Mouse (Mus musculus) limb, embryonic 14.5 days (tissue): Measurements from ENCODE around the gene Il20. TPM values are rescaled to one million over a fixed set of nuclear protein-coding genes. Genes with fewer than 3 reads are reported as not detected.

Experiments used
- ATAC-seq: fragments of 200-750 bp; cut with Nextera tagmentation; 2 replicates; pipeline ENCODE4 v1.8.0; 2017; ENCODE audit warnings: low read depth, moderate number of reproducible peaks, moderate TSS enrichment; ENCODE audit not compliant: low FRiP score
- DNase-seq: peaks from one replicate; pipeline ENCODE4 v3.0.0-alpha.2; 2015; ENCODE audit warnings: low spot score
- H3K27ac ChIP-seq: fragments of 300-500 bp; sonication (generic); replicated peaks from 2 replicates; pipeline ENCODE4 v1.5.1; 2014; ENCODE audit warnings: low read depth, mild to moderate bottlenecking, low read length, moderate library complexity, mixed read lengths
- H3K27me3 ChIP-seq: fragments of 300-500 bp; sonication (generic); 2 replicates; pipeline ENCODE4 v1.6.1; 2014; ENCODE audit warnings: low read length, mixed read lengths; ENCODE audit not compliant: control insufficient read depth, insufficient read depth
- H3K36me3 ChIP-seq: fragments of 300-500 bp; sonication (generic); 2 replicates; pipeline ENCODE4 v1.6.1; 2014; ENCODE audit warnings: mild to moderate bottlenecking, low read length, moderate library complexity, mixed read lengths; ENCODE audit not compliant: control insufficient read depth, insufficient read depth
- H3K4me1 ChIP-seq: fragments of 300-500 bp; sonication (generic); 2 replicates; pipeline ENCODE4 v1.6.1; 2014; ENCODE audit warnings: antibody characterized with exemption, low read length, mixed read lengths; ENCODE audit not compliant: control insufficient read depth, insufficient read depth
- H3K4me2 ChIP-seq: fragments of 300-500 bp; sonication (generic); replicated peaks from 2 replicates; pipeline ENCODE4 v1.6.1; 2014; ENCODE audit warnings: low read depth, mild to moderate bottlenecking, low read length, moderate library complexity; ENCODE audit not compliant: severe bottlenecking
- H3K4me3 ChIP-seq: fragments of 300-500 bp; sonication (generic); replicated peaks from 2 replicates; pipeline ENCODE4 v1.5.1; 2014; ENCODE audit warnings: low read length
- H3K9ac ChIP-seq: fragments of 300-500 bp; sonication (generic); 2 replicates; pipeline ENCODE4 v1.6.1; 2014; ENCODE audit warnings: mild to moderate bottlenecking, low read depth, low read length, moderate library complexity; ENCODE audit not compliant: severe bottlenecking
- H3K9me3 ChIP-seq: fragments of 300-500 bp; sonication (generic); 2 replicates; pipeline ENCODE4 v1.6.1; 2016; ENCODE audit warnings: low read length; ENCODE audit not compliant: control insufficient read depth
- POLR2A ChIP-seq: fragments of 200-500 bp; IDR thresholded peaks from 2 replicates; pipeline ENCODE4 v1.8.0; 2012; ENCODE audit warnings: inconsistent platforms, mild to moderate bottlenecking, moderate library complexity, borderline replicate concordance; ENCODE audit not compliant: insufficient read depth, insufficient read length; ENCODE audit errors: extremely low read depth
- WGBS: fragments of 180-500 bp; shearing (Covaris S2); extraction: QIAGEN DNeasy Blood & Tissue Kit; methylation state at CpG from one replicate; pipeline ENCODE4 v1.1.7; 2014; 5-methylcytosine and 5-hydroxymethylcytosine counted together
- polyA plus RNA-seq, 2 experiments: library from polyadenylated mRNA; depleted of rRNA in 1 of 2; stranded (reverse) in 1 of 2; unstranded in 1 of 2; fragments of >200 nt; fragmentation: Nextera tagmentation in 1 of 2; extraction: Ambion mirVana in 1 of 2; gene quantifications; 2 replicates each; pipeline versions ENCODE4 v1.2.1 to v1.2.3; 2012 to 2014

Gene Il20
- polyA plus RNA-seq (2012; rRNA removed), result not detected in 2 replicates
- polyA plus RNA-seq (2014; fragmentation: Nextera tagmentation; extraction: Ambion mirVana), result not detected in 2 replicates

DNA sequence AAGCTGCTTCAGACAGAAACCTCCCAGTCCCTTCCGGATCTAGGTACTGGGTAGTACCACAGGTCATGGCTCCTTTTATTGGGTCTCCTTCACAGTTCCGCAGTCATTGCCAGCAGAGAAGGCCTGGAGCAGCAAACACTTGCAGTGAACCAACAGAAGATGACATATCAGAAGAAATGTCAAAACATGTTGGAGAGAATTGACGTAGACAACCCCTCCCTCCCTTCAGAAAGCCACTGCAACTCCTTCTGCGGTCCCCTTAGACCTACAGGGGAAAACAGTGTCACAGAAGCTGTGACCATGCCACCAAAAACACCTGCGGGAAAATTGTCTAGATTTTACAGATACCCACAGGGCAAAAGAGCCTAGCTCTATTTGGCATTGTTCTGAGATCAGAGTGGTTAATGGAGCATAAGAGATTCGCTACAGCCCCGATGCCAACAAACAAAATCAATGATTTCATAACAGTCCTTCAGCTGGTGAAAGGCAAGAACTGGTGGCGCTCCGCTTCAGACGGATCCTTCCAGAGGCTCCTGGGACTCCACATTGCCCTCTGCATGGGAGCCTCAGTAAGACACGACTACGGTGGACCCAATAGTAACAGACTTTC is at the start of gene Il20:
Il20 (minus strand) TSS at position 51 of the 610 bp plus-strand sequence.
- H3K36me3 ChIP-seq, result no peaks in the 10 kb centered on the region
- no peak within 1 kb of the TSS for H3K9ac ChIP-seq
- 86% methylated on average over 12 of the region's 12 CpGs for WGBS
- no peak within 1 kb of the TSS for H3K4me2 ChIP-seq
- TF ChIP-seq POLR2A, result no peak
- ATAC-seq (no peak), DNase-seq (no peak)
- H3K27me3 ChIP-seq, result no peaks in the 10 kb centered on the region
- no peaks in the 10 kb centered on the region for H3K9me3 ChIP-seq
- no peak within 1 kb of the TSS for H3K27ac ChIP-seq
- H3K4me1 ChIP-seq, result no peaks in the 10 kb centered on the region
- no peak within 1 kb of the TSS for H3K4me3 ChIP-seq

DNA sequence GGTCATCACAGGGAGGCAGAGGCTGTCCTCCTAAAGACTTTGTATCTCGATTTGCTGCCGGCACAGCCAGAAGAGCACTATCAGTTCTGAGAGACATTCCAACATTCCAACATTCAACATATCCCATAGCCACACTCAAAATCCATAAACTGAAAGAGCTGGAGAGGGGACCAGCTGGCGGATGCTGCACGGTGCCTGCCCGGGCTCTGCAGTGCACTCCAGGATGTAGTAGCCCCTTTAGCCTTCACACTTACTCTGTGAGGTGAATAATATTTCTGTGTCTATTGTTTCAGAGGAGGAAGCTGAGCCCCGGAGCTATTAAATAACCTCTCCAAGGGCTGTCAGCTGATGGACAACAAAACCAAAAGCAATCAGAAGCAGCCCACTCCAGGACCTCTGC is 35.7 kb upstream of the Il20 start:
- Histone ChIP-seq H3K9ac (no peak overlapping the region), H3K4me3 (no peak overlapping the region), H3K4me1 (no peaks in the 10 kb centered on the region; the same call in 1 of the 2 replicates), H3K4me2 (no peak overlapping the region), H3K27me3 (no peaks in the 10 kb centered on the region), H3K36me3 (no peaks in the 10 kb centered on the region), H3K27ac (no peak overlapping the region), H3K9me3 (no peaks in the 10 kb centered on the region)
- DNase-seq, result no peak
- WGBS, result 38% methylated on average over 6 of the region's 6 CpGs
- TF ChIP-seq POLR2A, result no peak
- no peak for ATAC-seq

DNA sequence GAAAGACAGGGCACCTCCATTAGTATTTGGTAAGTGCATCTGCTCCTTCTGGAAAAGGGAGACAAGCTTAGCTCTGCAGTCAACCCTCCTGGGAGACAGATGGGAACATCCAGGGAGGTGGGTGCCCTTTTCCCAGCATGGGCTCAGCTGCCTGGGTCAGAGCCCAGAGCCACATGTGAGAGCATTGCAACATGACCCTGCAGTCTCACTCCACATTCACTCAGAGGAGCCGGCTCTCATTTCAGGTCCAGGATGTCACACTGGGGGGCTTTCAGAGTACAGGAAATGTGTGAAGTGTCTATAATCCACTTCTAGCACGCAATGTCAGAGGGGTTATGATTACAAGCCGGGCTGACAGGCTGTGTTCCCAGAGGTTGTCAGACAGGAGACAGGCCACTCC is 30.6 kb upstream of the Il20 start:
- Histone ChIP-seq H3K36me3 (no peaks in the 10 kb centered on the region), H3K9ac (no peak overlapping the region), H3K4me3 (no peak overlapping the region), H3K4me2 (no peak overlapping the region), H3K4me1 (peaks cover 3% of the 10 kb centered on the region; the same call in 1 of the 2 replicates), H3K9me3 (no peaks in the 10 kb centered on the region), H3K27me3 (no peaks in the 10 kb centered on the region), H3K27ac (no peak overlapping the region)
- DNase-seq, result no peak
- WGBS, result 18% methylated on average over 3 of the region's 3 CpGs
- no peak for TF ChIP-seq POLR2A
- no peak; the same call in 1 of the 2 replicates for ATAC-seq

DNA sequence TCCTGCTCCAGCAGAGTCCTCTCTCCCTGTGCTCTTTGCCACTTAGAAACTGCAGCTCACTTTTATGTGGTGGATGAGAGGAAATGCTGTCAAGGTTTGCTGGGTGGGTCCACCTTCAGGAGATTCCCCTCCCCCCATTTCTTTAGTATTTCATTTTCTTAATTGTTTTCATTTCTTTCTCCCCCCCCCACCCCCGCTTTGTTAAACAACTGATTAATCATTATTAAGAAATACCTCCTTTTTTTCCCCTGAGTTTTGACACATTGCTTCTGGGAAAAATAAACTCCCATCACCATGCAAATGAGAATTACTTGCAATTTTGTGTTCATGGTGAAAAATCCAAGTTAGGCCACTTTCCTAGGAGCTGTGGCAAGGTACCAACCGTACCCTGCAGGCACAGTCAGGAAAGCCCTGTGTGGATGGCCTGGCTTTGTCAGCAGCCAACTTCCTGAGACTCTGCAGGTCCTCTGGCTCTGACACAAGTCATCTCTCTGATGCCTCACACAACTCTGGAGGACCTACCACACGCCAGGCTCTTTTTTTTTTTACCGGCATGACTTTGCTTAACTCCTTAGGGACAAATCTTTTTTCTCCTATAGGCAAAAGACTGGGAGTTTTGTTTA is 28.9 kb upstream of the Il20 start, which contains the start of gene Il19:
Il19 (minus strand) TSS at position 51 of the 623 bp plus-strand sequence.
- 51% methylated on average over 4 of the region's 4 CpGs for WGBS
- no peaks in the 10 kb centered on the region for H3K36me3 ChIP-seq
- H3K27ac ChIP-seq, result no peak within 1 kb of the TSS
- no peak within 1 kb of the TSS for H3K9ac ChIP-seq
- H3K4me3 ChIP-seq, result no peak within 1 kb of the TSS
- TF ChIP-seq POLR2A, result no peak
- H3K9me3 ChIP-seq, result no peaks in the 10 kb centered on the region
- H3K27me3 ChIP-seq, result no peaks in the 10 kb centered on the region
- H3K4me1 ChIP-seq, result peaks cover 3% of the 10 kb centered on the region; the same call in 1 of the 2 replicates
- DNase-seq, result no peak
- no peak within 1 kb of the TSS for H3K4me2 ChIP-seq
- ATAC-seq, result no peak

DNA sequence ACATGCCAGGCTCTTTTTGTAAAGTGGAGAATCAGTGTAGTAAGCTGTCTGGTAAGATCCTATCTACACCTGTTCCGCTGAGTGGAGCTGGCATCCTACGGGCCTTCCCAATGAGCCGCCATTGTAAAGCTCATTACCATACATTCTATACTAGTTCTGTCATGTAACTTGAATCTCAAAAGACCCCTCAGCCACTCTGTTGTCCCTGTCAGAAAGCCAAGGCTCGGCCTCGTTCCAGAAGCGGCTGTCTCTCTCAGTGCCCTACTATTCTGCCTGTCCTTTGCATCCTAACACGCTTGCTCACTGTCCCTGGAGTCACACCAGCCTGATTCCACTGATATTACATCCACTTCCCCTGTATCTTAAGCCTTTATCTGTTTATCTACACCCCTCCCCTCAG is 26.9 kb upstream of the Il20 start:
- H3K27me3 ChIP-seq, result no peaks in the 10 kb centered on the region
- H3K4me3 ChIP-seq, result no peak overlapping the region
- ATAC-seq (no peak), DNase-seq (peak; percentile 15)
- no peaks in the 10 kb centered on the region for H3K9me3 ChIP-seq
- no peak overlapping the region for H3K4me2 ChIP-seq
- no peaks in the 10 kb centered on the region for H3K36me3 ChIP-seq
- no peak overlapping the region for H3K27ac ChIP-seq
- TF ChIP-seq POLR2A, result no peak
- peaks cover 3% of the 10 kb centered on the region; the same call in 1 of the 2 replicates for H3K4me1 ChIP-seq
- no peak overlapping the region for H3K9ac ChIP-seq
- WGBS, result 79% methylated on average over 7 of the region's 7 CpGs
